Mouse (Mus musculus): ENCODE measurements at regions not wholly inside any gene's neighbourhood (a gene's known extent, or its start where the extent isn't known, plus 50 kb on each side); places are given as distances from the start of the nearest gene placed in this dataset.

- TF ChIP-seq CTCF (IDR thresholded peaks at IDR 0.05; ENCODE audit: low read depth, low read length) (no peak), POLR2A (IDR thresholded peaks at IDR 0.05; ENCODE audit: borderline replicate concordance, low read depth, low read length) (no peak)
These were observed 65.8 kb upstream of the Ifngr1 start for GRCm38 (mm10) chr10:19525939-19526338.
